Mouse (Mus musculus): ENCODE data around the gene Bbof1.

GRCm38 (mm10) chr12:84423990-84424389 lies 15.1 kb downstream of the Bbof1 start:
- TF ChIP-seq CTCF (conservative IDR thresholded peaks at IDR 0.05; ENCODE audit: insufficient read depth, insufficient read length, low read depth, low read length) (no peak), POLR2A (IDR thresholded peaks at IDR 0.05; ENCODE audit: low read depth, low read length) (no peak)

Data from kidney, adult 2 months (tissue).